Mouse (Mus musculus) forebrain, postnatal 0 days (tissue): ENCODE data around the gene Cct3. TPM values are rescaled to one million over a fixed set of nuclear protein-coding genes. Genes with fewer than 3 reads are reported as not detected.
A peak's percentile ranks its signal among the peaks of the same experiment; 100 is the strongest.
"Not testable (repeated sequence)": the region's sequence is repeated elsewhere in the genome, so short reads cannot be mapped to it uniquely, and the experiment has no call there.

Source experiments
- ATAC-seq: fragments of 200-750 bp; cut with Nextera tagmentation; 2 replicates; pipeline ENCODE4 v1.8.0; 2017; ENCODE audit warnings: mild to moderate bottlenecking, moderate library complexity
- DNase-seq: peaks from one replicate; pipeline ENCODE4 v3.0.0-alpha.2; 2015
- H3K27ac ChIP-seq: fragments of 300-500 bp; sonication (generic); 2 replicates; pipeline ENCODE4 v1.5.1; 2014; ENCODE audit warnings: low read depth, mild to moderate bottlenecking, antibody characterized with exemption, low read length, moderate library complexity, mixed read lengths
- H3K27me3 ChIP-seq: fragments of 300-500 bp; sonication (generic); 2 replicates; pipeline ENCODE4 v1.6.1; 2014; ENCODE audit warnings: mild to moderate bottlenecking, low read length, mixed read lengths; ENCODE audit not compliant: insufficient read depth
- H3K36me3 ChIP-seq: fragments of 300-500 bp; sonication (generic); 2 replicates; pipeline ENCODE4 v1.6.1; 2014; ENCODE audit warnings: mild to moderate bottlenecking, moderate library complexity; ENCODE audit not compliant: insufficient read depth
- H3K4me1 ChIP-seq: fragments of 300-500 bp; sonication (generic); 2 replicates; pipeline ENCODE4 v1.6.1; 2014; ENCODE audit warnings: antibody characterized with exemption; ENCODE audit not compliant: insufficient read depth
- H3K4me2 ChIP-seq: fragments of 300-500 bp; sonication (generic); 2 replicates; pipeline ENCODE4 v1.6.1; 2014; ENCODE audit warnings: low read depth, mild to moderate bottlenecking, moderate library complexity
- H3K4me3 ChIP-seq: fragments of 300-500 bp; sonication (generic); 2 replicates; pipeline ENCODE4 v1.5.1; 2014; ENCODE audit warnings: low read depth, low read length, mixed read lengths
- H3K9ac ChIP-seq: fragments of 300-500 bp; sonication (generic); 2 replicates; pipeline ENCODE4 v1.6.1; 2014; ENCODE audit warnings: mild to moderate bottlenecking
- H3K9me3 ChIP-seq: fragments of 300-500 bp; sonication (generic); 2 replicates; pipeline ENCODE4 v1.6.1; 2016; ENCODE audit warnings: low read length
- CTCF ChIP-seq: sonication (generic); IDR thresholded peaks from 2 replicates; pipeline ENCODE4 v1.5.1; 2016; ENCODE audit warnings: antibody characterized with exemption, control low read depth, low read depth
- WGBS: fragments of 180-500 bp; shearing (Covaris S2); extraction: QIAGEN DNeasy Blood & Tissue Kit; methylation state at CpG from one replicate; pipeline ENCODE4 v1.1.7; 2014; 5-methylcytosine and 5-hydroxymethylcytosine counted together
- polyA plus RNA-seq: library from polyadenylated mRNA; unstranded; fragments of >200 nt; fragmentation: Nextera tagmentation; extraction: Ambion mirVana; gene quantifications from 2 replicates; pipeline ENCODE4 v1.2.1, GENCODE M21; 2015
- total RNA-seq: library from RNA; depleted of rRNA; stranded (reverse); fragments of >200 nt; gene quantifications from 2 replicates; pipeline ENCODE4 v1.2.3, GENCODE M21; 2014

The Cct3 gene
- total and polyA plus RNA-seq, 2 experiments from 2014 or later: 373 to 440 TPM

GRCm38 (mm10) chr3:88276529-88277143, 20.3 kb upstream of the Cct3 start:
- peak; percentile 60 for TF ChIP-seq CTCF
- no peak overlapping the region for H3K27ac ChIP-seq
- H3K27me3 ChIP-seq: no peaks in the 10 kb centered on the region
- no peak overlapping the region for H3K4me3 ChIP-seq
- H3K4me2 ChIP-seq: no peak overlapping the region
- no peak overlapping the region for H3K9ac ChIP-seq
- no peaks in the 10 kb centered on the region for H3K9me3 ChIP-seq
- ATAC-seq (no peak), DNase-seq (no peak)
- H3K36me3 ChIP-seq: no peaks in the 10 kb centered on the region
- 48% methylated on average over 7 of the region's 7 CpGs for WGBS
- no peaks in the 10 kb centered on the region for H3K4me1 ChIP-seq

- 93% methylated on average over 2 of the region's 2 CpGs for WGBS
- Histone ChIP-seq H3K4me1 (no peaks in the 10 kb centered on the region), H3K27me3 (no peaks in the 10 kb centered on the region), H3K4me2 (no peak overlapping the region), H3K27ac (no peak overlapping the region), H3K9me3 (no peaks in the 10 kb centered on the region), H3K9ac (no peak overlapping the region), H3K4me3 (no peak overlapping the region), H3K36me3 (no peaks in the 10 kb centered on the region)
- no peak for ATAC-seq
- no peak for DNase-seq
- no peak for TF ChIP-seq CTCF
Measured at GRCm38 (mm10) chr3:88280035-88280434, 16.9 kb upstream of the Cct3 start.

GRCm38 (mm10) chr3:88281141-88281916, 15.6 kb upstream of the Cct3 start:
- not testable (repeated sequence) for H3K9me3 ChIP-seq, H3K9ac ChIP-seq, H3K4me2 ChIP-seq, ATAC-seq, H3K27me3 ChIP-seq, H3K27ac ChIP-seq, H3K4me3 ChIP-seq, H3K4me1 ChIP-seq, DNase-seq, H3K36me3 ChIP-seq
- WGBS: 46% methylated on average over 11 of the region's 11 CpGs

- H3K9me3 ChIP-seq, H3K4me2 ChIP-seq, H3K27ac ChIP-seq, H3K9ac ChIP-seq, H3K36me3 ChIP-seq, ATAC-seq, H3K4me1 ChIP-seq, H3K27me3 ChIP-seq, DNase-seq, H3K4me3 ChIP-seq: not testable (repeated sequence)
- 96% methylated on average over 14 of the region's 14 CpGs for WGBS
Measured at GRCm38 (mm10) chr3:88284815-88285564, 11.9 kb upstream of the Cct3 start.

GRCm38 (mm10) chr3:88285565-88285895, 11.4 kb upstream of the Cct3 start:
- WGBS: no CpG with 5 or more reads among the region's 2 CpGs
- H3K36me3 ChIP-seq, H3K4me1 ChIP-seq, ATAC-seq, H3K4me2 ChIP-seq, H3K4me3 ChIP-seq, DNase-seq, H3K27ac ChIP-seq, H3K9ac ChIP-seq, H3K9me3 ChIP-seq, H3K27me3 ChIP-seq: not testable (repeated sequence)

GRCm38 (mm10) chr3:88287110-88287509, 9.8 kb upstream of the Cct3 start, which contains the start of gene Gm38392:
Gm38392 (minus strand) TSS chr3:88287210.
- no peaks in the 10 kb centered on the region for H3K4me1 ChIP-seq
- WGBS: 100% methylated on average over 4 of the region's 4 CpGs
- DNase-seq: no peak
- H3K9ac ChIP-seq: no peak within 1 kb of the TSS
- H3K9me3 ChIP-seq: no peaks in the 10 kb centered on the region
- no peaks in the 10 kb centered on the region for H3K27me3 ChIP-seq
- H3K36me3 ChIP-seq: no peaks in the 10 kb centered on the region
- no peak for ATAC-seq
- H3K4me3 ChIP-seq: no peak within 1 kb of the TSS
- no peak for TF ChIP-seq CTCF
- H3K4me2 ChIP-seq: no peak within 1 kb of the TSS
- no peak within 1 kb of the TSS for H3K27ac ChIP-seq

- WGBS: 66% methylated on average over 8 of the region's 10 CpGs
- not testable (repeated sequence) for H3K36me3 ChIP-seq, H3K9me3 ChIP-seq, DNase-seq, H3K27ac ChIP-seq, H3K9ac ChIP-seq, H3K27me3 ChIP-seq, H3K4me3 ChIP-seq, ATAC-seq, H3K4me1 ChIP-seq, H3K4me2 ChIP-seq
Measured at GRCm38 (mm10) chr3:88288133-88288713, 8.7 kb upstream of the Cct3 start.
